12 mouse cellular contexts compared by ENCODE assay signal in genomic region chr10:41365086-41365485, GRCm38 (mm10).
"Had no signal": no experiment of that assay in that cellular context is flagged by ENCODE, and none has a peak within 500 bp of the region (broad histone marks: within the 10 kb centered on the region; RNA-seq: fewer than 3 reads in every experiment).

No protein-coding gene starts in this region.

- DNase-seq: retina, postnatal 1 day; right cerebral cortex, adult 18-20 months; right cerebral cortex, postnatal 14 days; right cerebral cortex, postnatal 25 days; right cerebral cortex, postnatal 4 days; spleen, adult 18-20 months; thymus, adult 18-20 months; thymus, adult 2 months; thymus, postnatal 14 days; thymus, postnatal 25 days; thymus, postnatal 36 days; thymus, postnatal 4 days had no signal
